Mouse (Mus musculus) limb, embryonic 13.5 days (tissue): Measurements from ENCODE around the gene Isl2. TPM values are rescaled to one million over a fixed set of nuclear protein-coding genes. Genes with fewer than 3 reads are reported as not detected.

Experiments used
- ATAC-seq: fragments of 200-750 bp; cut with Nextera tagmentation; 2 replicates; pipeline ENCODE4 v1.8.0; 2017; ENCODE audit warnings: low read depth, moderate number of reproducible peaks, moderate TSS enrichment; ENCODE audit not compliant: low FRiP score
- H3K27ac ChIP-seq: fragments of 300-500 bp; sonication (generic); 2 replicates; pipeline ENCODE4 v1.5.1; 2015; ENCODE audit warnings: inconsistent platforms, mild to moderate bottlenecking, moderate library complexity
- H3K27me3 ChIP-seq: fragments of 300-500 bp; sonication (generic); 2 replicates; pipeline ENCODE4 v1.6.1; 2015; ENCODE audit warnings: mild to moderate bottlenecking, inconsistent platforms
- H3K36me3 ChIP-seq: fragments of 300-500 bp; sonication (generic); 2 replicates; pipeline ENCODE4 v1.6.1; 2015; ENCODE audit warnings: inconsistent platforms, mild to moderate bottlenecking, moderate library complexity
- H3K4me1 ChIP-seq: fragments of 300-500 bp; sonication (generic); 2 replicates; pipeline ENCODE4 v1.6.1; 2015; ENCODE audit warnings: inconsistent platforms
- H3K4me2 ChIP-seq: fragments of 300-500 bp; sonication (generic); replicated peaks from 2 replicates; pipeline ENCODE4 v1.6.1; 2015; ENCODE audit warnings: inconsistent platforms, mild to moderate bottlenecking, moderate library complexity
- H3K4me3 ChIP-seq: fragments of 300-500 bp; sonication (generic); 2 replicates; pipeline ENCODE4 v1.5.1; 2015; ENCODE audit warnings: moderate library complexity, mild to moderate bottlenecking, inconsistent platforms
- H3K9ac ChIP-seq: fragments of 300-500 bp; sonication (generic); 2 replicates; pipeline ENCODE4 v1.6.1; 2015; ENCODE audit warnings: mild to moderate bottlenecking, inconsistent platforms
- H3K9me3 ChIP-seq: fragments of 300-500 bp; sonication (generic); 2 replicates; pipeline ENCODE4 v1.6.1; 2016; ENCODE audit warnings: inconsistent platforms
- WGBS: fragments of 180-500 bp; shearing (Covaris S2); methylation state at CpG from one replicate; pipeline ENCODE4 v1.1.7; 2015; 5-methylcytosine and 5-hydroxymethylcytosine counted together
- polyA plus RNA-seq: library from polyadenylated mRNA; unstranded; fragments of >200 nt; fragmentation: Nextera tagmentation; extraction: Ambion mirVana; gene quantifications from 2 replicates; pipeline ENCODE4 v1.2.1, GENCODE M21; 2015

Gene Isl2
- polyA plus RNA-seq, result 0.65 and 0.79 TPM in 2 replicates

DNA sequence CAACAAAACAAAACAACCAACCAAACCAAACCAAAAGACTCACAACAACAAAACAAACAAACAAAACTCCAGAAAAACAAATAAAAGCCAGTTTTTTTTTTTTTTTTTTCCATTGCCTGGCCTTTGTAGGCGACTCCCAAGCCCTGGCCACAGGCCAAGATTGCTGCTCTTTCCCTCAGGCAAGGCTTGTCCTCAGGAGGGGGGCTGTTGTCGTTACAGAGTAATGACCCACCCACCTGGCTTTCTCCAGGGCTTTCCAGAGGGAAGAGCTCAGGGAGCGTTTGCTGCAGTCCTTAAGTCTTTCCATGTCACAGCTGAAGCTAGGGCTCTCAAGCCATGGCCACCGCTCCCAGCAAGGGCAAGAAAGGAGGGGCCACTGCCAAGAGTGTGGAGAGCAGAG is at the start of gene Isl2:
Gene Isl2, plus strand, starts transcription at position 296 of the 400 bp plus-strand sequence.
- no peak within 1 kb of the TSS for H3K27ac ChIP-seq

DNA sequence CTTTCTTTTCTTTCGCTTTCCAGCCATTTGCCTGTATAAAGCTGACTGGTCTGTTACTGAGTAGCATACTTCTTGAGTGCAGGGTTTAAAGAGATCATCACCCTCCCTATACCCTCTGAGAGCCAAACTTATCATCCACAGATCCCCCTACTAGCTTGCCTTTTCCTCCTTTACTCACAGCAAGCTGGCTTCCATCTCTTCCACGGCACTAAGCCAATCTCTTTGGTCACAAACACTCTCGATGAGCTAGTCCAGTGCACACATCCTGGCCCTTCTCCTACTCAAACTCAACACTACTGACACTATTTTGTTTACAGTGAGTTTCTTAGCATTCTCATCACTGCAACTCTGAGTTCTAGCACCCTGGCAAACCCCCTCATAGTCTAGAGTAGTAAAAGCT is 30.6 kb upstream of the Isl2 start:
- peaks cover 4% of the 10 kb centered on the region; the same call in 1 of the 2 replicates for H3K36me3 ChIP-seq
- no peaks in the 10 kb centered on the region for H3K27me3 ChIP-seq
- no peak overlapping the region for H3K4me3 ChIP-seq
- no peak overlapping the region for H3K9ac ChIP-seq
- no peak overlapping the region for H3K27ac ChIP-seq
- no peak for ATAC-seq
- H3K4me1 ChIP-seq, result peaks cover 9% of the 10 kb centered on the region
- H3K9me3 ChIP-seq, result no peaks in the 10 kb centered on the region
- 83% methylated on average over 3 of the region's 3 CpGs for WGBS
- no peak overlapping the region for H3K4me2 ChIP-seq

More for the DNA sequence above, at the start of gene Isl2:
- H3K9me3 ChIP-seq, result no peaks in the 10 kb centered on the region
- peak within 1 kb of the TSS; percentile 49 for H3K4me3 ChIP-seq
- peak within 1 kb of the TSS; percentile 77 for H3K4me2 ChIP-seq
- H3K36me3 ChIP-seq, result no peaks in the 10 kb centered on the region
- 17% methylated on average over 4 of the region's 4 CpGs for WGBS
- H3K27me3 ChIP-seq, result peaks cover 75% of the 10 kb centered on the region
- no peak within 1 kb of the TSS for H3K9ac ChIP-seq
- peaks cover 32% of the 10 kb centered on the region for H3K4me1 ChIP-seq
- ATAC-seq, result no peak

DNA sequence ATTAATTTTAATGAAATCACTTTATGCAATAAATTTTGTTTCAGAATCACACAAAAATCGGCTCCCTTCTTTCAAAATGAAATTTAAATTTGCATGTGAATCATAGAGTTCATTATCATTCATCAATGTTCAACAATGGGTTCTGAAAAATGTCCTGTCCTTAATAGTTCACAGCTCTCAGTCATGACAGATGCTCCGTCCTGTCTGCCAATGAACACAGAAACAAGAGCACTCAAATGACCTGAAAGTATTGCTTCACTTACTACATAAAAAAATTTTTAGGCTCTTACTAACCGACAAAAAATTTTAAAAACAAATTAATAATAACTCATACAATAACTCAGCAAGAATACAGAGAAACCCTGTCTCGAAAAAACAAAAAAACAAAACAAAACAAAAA is 29.8 kb upstream of the Isl2 start:
- peaks cover 5% of the 10 kb centered on the region for H3K27me3 ChIP-seq
- H3K36me3 ChIP-seq, result no peaks in the 10 kb centered on the region
- H3K4me2 ChIP-seq, result no peak overlapping the region
- ATAC-seq, result no peak
- H3K27ac ChIP-seq, result no peak overlapping the region
- H3K4me1 ChIP-seq, result peaks cover 9% of the 10 kb centered on the region
- 88% methylated on average over 4 of the region's 4 CpGs for WGBS
- H3K9ac ChIP-seq, result no peak overlapping the region
- H3K4me3 ChIP-seq, result no peak overlapping the region
- H3K9me3 ChIP-seq, result no peaks in the 10 kb centered on the region

DNA sequence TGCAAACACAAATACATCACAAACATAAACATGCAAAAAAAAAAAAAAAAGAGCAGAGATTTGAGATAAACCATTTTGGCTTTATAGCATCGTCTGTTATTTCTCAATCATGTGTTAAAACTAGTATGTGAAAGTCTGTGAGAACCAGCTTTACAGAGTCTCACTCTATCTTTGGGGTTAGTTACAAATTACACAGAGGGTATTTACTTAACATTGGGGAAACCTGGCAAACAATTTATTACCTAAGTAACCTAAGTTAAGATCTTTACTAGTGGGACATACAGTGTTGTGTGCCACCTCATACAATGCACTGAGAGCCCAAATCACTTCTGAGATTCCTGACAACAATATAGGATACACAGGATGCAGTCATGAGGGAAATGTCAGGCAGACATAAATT is 28.7 kb upstream of the Isl2 start:
- WGBS, result 83% methylated on average over 1 of the region's 1 CpGs
- Histone ChIP-seq H3K9me3 (no peaks in the 10 kb centered on the region), H3K27ac (no peak overlapping the region), H3K4me3 (no peak overlapping the region), H3K27me3 (peaks cover 7% of the 10 kb centered on the region), H3K36me3 (no peaks in the 10 kb centered on the region), H3K9ac (no peak overlapping the region), H3K4me1 (peaks cover 9% of the 10 kb centered on the region), H3K4me2 (no peak overlapping the region)
- ATAC-seq, result no peak

DNA sequence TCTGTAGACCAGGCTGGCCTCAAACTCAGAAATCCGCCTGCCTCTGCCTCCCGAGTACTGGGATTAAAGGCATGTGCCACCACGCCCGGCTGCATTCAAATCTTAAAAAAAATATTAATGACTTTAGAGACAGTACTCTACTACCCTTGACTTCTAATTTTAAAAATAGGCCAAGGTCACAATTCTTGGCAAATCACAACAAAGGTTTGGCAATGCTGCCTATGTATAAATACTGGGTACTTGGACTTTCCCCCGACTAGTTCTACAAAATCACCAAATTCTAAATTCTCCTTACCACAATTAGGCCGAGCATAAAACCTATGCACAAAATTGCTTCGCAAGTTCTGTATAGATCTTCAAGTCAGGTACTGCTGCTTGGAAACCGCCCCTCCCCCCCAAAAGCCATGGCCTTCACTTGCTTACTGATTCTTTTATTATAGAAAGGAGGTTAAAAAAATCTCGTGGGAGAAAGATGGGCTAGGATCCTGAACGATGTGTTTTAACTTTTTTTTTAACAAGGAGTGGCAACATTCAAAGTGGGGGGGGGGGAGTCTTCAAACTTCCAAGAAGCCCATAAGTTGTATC is 27.7 kb upstream of the Isl2 start:
- H3K27me3 ChIP-seq, result peaks cover 7% of the 10 kb centered on the region
- H3K36me3 ChIP-seq, result no peaks in the 10 kb centered on the region
- WGBS, result 82% methylated on average over 10 of the region's 10 CpGs
- H3K4me3 ChIP-seq, result peak overlapping the region; percentile 96
- no peak overlapping the region for H3K27ac ChIP-seq
- peak overlapping the region; percentile 76 for H3K4me2 ChIP-seq
- H3K9ac ChIP-seq, result peak overlapping the region; percentile 96
- H3K9me3 ChIP-seq, result no peaks in the 10 kb centered on the region
- peaks cover 9% of the 10 kb centered on the region for H3K4me1 ChIP-seq
- no peak for ATAC-seq

DNA sequence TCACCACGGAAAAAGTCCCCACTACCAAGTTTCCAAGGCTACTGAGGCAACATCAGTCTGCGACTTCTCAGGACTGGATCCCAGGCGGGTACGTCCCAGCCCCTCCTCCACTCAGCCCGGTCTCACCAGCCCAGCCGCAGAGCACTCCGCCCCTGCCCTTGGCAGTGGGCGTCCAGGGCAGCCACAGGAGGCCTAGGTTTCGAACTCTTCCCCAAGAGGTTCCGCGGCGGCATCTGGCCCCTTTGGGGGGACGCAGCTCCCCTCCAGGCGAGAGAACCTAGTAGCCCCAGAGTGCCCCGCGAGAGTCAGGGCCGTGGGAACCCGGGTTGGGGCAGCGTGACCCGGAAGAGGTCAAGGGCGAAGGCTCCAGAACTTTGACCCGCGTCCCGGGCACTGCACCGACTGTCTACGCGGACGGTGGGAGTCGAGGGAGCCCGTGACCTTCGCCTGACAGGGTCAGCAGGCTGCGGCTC is 26.9 kb upstream of the Isl2 start:
- H3K27ac ChIP-seq, result peak overlapping the region; percentile 87
- peak overlapping the region; percentile 96 for H3K9ac ChIP-seq
- peak overlapping the region; percentile 96 for H3K4me3 ChIP-seq
- H3K27me3 ChIP-seq, result peaks cover 7% of the 10 kb centered on the region
- WGBS, result under 1% methylated on average over 32 of the region's 32 CpGs
- ATAC-seq, result peak; percentile 65
- no peaks in the 10 kb centered on the region for H3K36me3 ChIP-seq
- H3K9me3 ChIP-seq, result no peaks in the 10 kb centered on the region
- peak overlapping the region; percentile 76 for H3K4me2 ChIP-seq
- peaks cover 9% of the 10 kb centered on the region for H3K4me1 ChIP-seq

DNA sequence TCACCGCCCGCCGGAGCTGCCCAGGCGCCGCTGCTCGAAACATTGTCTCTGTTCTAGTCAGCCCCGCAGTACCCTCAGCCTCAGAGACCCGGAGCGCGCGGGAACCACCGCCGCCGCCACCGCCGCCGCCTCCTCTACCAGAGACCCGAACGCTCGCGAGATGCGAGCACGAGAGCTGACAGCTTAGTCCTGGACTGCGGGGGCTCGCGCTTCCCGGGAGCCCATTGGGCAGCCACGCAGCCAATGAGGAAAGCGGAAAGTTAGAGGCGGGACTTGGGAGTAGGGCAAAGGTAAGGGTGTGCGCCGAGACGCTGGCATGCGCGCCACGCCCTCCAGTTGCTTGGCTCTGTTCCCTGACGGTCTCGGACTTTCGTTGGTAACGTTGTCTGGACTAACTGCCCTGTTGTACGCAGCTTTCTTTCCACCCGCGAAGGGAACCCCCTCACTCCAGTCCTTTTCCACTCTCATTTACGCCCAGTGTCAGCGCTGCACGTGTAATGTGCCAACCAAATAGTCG is 26.4 kb upstream of the Isl2 start, which contains the start of gene Etfa:
Gene Etfa, minus strand, starts transcription at position 217 of the 517 bp plus-strand sequence.
- H3K4me2 ChIP-seq, result peak within 1 kb of the TSS; percentile 76
- peaks cover 7% of the 10 kb centered on the region for H3K27me3 ChIP-seq
- H3K9me3 ChIP-seq, result no peaks in the 10 kb centered on the region
- ATAC-seq, result peak; percentile 100
- H3K4me1 ChIP-seq, result peaks cover 9% of the 10 kb centered on the region
- WGBS, result under 1% methylated on average over 47 of the region's 47 CpGs
- H3K9ac ChIP-seq, result peak within 1 kb of the TSS; percentile 96
- H3K4me3 ChIP-seq, result peak within 1 kb of the TSS; percentile 96
- peak within 1 kb of the TSS; percentile 87 for H3K27ac ChIP-seq
- no peaks in the 10 kb centered on the region for H3K36me3 ChIP-seq

DNA sequence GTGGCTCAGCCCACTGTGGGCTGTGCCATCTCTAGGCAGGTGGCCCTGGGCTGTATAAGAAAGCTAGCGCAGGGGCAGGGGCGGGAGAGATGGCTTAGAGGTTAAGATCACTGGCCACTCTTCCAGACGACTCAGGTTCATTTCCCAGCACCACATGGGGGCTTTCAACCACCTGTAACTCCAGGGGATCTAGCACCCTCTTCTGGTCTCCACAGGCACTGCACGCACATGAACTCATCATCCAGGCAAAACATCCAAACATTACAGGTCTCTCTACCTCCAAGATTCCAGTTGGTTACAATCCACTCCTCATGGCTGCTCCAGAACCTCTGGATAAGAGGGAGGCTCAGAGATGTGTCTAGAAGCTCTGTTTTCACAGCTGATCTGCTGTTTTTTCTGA is 12.8 kb upstream of the Isl2 start:
- Histone ChIP-seq H3K4me2 (no peak overlapping the region), H3K27ac (no peak overlapping the region), H3K9me3 (no peaks in the 10 kb centered on the region), H3K9ac (no peak overlapping the region), H3K36me3 (no peaks in the 10 kb centered on the region), H3K4me1 (no peaks in the 10 kb centered on the region), H3K27me3 (peaks cover 8% of the 10 kb centered on the region; the same call in 1 of the 2 replicates), H3K4me3 (no peak overlapping the region)
- 47% methylated on average over 4 of the region's 4 CpGs for WGBS
- ATAC-seq, result no peak

DNA sequence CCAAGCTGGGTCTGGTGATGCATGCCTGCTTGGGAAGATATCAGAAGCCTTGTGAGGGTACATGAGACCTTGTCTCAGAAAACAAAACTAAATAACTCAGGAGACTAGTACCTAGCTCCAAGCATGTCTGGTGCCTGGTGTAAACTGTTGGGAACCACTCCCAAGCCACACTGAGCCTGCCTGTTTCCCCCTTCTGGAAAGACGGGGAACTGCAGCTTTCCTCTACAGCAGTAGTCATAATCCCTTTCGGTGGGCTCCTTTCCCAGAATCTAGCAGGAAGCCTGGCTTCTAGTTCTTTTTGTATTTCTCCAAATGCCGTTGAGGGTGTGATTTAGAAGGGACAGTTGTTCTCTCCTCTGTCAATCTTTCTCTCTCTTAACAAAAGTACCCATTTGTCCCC is 2.6 kb upstream of the Isl2 start:
- Histone ChIP-seq H3K9ac (no peak overlapping the region), H3K4me2 (no peak overlapping the region), H3K4me1 (peaks cover 17% of the 10 kb centered on the region), H3K27me3 (peaks cover 51% of the 10 kb centered on the region), H3K36me3 (no peaks in the 10 kb centered on the region), H3K9me3 (no peaks in the 10 kb centered on the region), H3K4me3 (no peak overlapping the region), H3K27ac (no peak overlapping the region)
- WGBS, result 12% methylated on average over 3 of the region's 3 CpGs
- no peak for ATAC-seq

DNA sequence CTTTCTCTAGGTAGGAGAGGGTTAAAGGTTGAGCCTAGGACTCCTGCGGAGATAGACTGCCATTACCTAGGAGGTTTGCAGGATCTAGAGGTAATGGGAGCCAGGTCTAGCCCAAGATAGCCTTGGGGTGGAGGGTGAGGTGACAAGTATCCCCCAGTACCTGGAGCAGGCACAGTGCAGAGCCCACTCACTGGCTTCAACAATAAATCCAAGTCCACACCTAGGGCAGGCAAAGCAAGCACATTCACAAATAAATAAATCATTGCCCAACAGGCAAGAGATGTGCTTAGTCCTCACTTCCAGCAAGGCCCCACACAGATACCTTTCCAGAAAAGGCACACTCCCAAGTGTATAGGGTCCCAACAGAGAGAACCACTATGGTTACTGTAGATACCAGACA is 534 bp downstream of the Isl2 start:
- peaks cover 36% of the 10 kb centered on the region for H3K4me1 ChIP-seq
- no peak for ATAC-seq
- H3K4me2 ChIP-seq, result peak overlapping the region; percentile 77; the same call in 1 of the 2 replicates
- H3K4me3 ChIP-seq, result peak overlapping the region; percentile 49; the same call in 1 of the 2 replicates
- peaks cover 82% of the 10 kb centered on the region for H3K27me3 ChIP-seq
- WGBS, result 14% methylated on average over 1 of the region's 1 CpGs
- H3K27ac ChIP-seq, result no peak overlapping the region
- no peak overlapping the region for H3K9ac ChIP-seq
- H3K36me3 ChIP-seq, result no peaks in the 10 kb centered on the region
- no peaks in the 10 kb centered on the region for H3K9me3 ChIP-seq

DNA sequence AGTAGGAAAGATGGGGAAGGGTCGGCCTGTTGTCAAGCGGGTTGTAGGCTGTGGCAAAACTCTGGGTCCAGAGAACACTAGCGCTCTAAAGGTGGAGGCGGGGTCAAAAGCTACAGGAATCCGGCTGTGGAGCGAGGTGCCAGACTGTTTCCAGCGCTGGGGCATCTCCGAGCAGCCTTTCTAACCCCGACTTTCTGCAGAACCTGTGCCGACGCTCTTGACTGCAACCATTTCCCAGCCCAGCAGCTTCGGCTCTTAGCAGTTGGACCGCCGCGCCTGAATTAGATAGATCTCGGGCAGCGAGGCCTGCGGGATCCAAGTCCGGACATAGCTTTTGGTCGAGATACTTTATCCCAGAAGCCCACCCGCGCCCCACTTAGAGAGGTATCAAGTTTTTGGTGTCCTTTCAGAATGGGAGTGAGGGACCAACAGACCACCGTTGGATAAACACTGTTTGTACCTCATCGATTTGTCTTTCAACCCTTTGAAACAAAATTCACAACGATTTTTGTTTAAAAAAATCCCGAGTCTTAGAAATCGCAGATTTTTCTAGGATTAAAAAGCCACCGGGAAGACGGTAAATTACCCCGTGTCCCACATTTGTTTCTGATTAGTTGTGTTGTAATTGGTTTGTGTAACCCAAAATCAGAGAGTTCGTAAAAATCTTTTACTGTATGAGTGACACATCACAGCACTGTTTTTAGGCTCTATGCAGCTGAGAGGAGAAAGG is 1.4 kb downstream of the Isl2 start:
- Histone ChIP-seq H3K36me3 (no peaks in the 10 kb centered on the region), H3K4me3 (peak overlapping the region; percentile 49), H3K4me1 (peaks cover 44% of the 10 kb centered on the region), H3K4me2 (peak overlapping the region; percentile 77), H3K9ac (no peak overlapping the region), H3K27ac (no peak overlapping the region), H3K9me3 (no peaks in the 10 kb centered on the region), H3K27me3 (peaks cover 84% of the 10 kb centered on the region)
- 2% methylated on average over 31 of the region's 31 CpGs for WGBS
- no peak for ATAC-seq

DNA sequence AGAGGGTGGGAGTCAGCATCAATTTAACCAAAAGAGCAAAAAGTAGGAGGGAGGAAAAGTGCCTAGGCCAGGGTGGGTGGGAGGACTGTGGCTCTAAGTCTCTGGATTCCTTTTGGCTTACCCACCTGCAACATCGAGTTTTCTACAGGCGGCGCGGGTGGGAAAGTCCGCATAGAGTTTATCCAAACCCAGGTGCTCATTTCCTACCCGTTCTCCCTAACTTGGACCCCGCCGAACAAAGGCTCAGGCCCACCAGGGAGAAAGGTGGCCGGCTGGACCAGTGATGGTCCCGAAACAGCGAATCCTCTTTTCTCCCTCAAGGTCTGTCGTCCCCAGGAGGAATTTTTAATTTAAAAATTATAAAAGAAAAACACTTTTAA is 1.9 kb downstream of the Isl2 start:
- Histone ChIP-seq H3K4me2 (peak overlapping the region; percentile 77), H3K27ac (no peak overlapping the region), H3K9me3 (no peaks in the 10 kb centered on the region), H3K4me1 (peaks cover 49% of the 10 kb centered on the region), H3K9ac (peak overlapping the region; percentile 56), H3K27me3 (peaks cover 89% of the 10 kb centered on the region), H3K4me3 (peak overlapping the region; percentile 49), H3K36me3 (no peaks in the 10 kb centered on the region)
- under 1% methylated on average over 12 of the region's 12 CpGs for WGBS
- no peak for ATAC-seq
